ENCODE assay signal across 22 mouse cellular contexts in genomic region chr2:73071201-73071600, GRCm38 (mm10).
"Had no signal": no experiment of that assay in that cellular context is flagged by ENCODE, and none has a peak within 500 bp of the region (broad histone marks: within the 10 kb centered on the region; RNA-seq: fewer than 3 reads in every experiment).

No protein-coding gene starts in this region.

- H3K4me1 ChIP-seq: hindbrain, embryonic 15.5 days had no signal

- H3K36me3 ChIP-seq: heart, embryonic 10.5 days; heart, embryonic 13.5 days; heart, embryonic 15.5 days; hindbrain, embryonic 13.5 days; hindbrain, embryonic 15.5 days; kidney, embryonic 15.5 days; limb, embryonic 10.5 days; limb, embryonic 12.5 days; liver, embryonic 13.5 days; liver, embryonic 15.5 days had no signal

- H3K9me3 ChIP-seq: heart, embryonic 10.5 days; heart, embryonic 15.5 days; hindbrain, embryonic 13.5 days; hindbrain, embryonic 15.5 days; kidney, embryonic 15.5 days; limb, embryonic 10.5 days; limb, embryonic 12.5 days; liver, embryonic 13.5 days; liver, embryonic 15.5 days had no signal

- H3K27me3 ChIP-seq: hindbrain, embryonic 15.5 days; limb, embryonic 12.5 days had no signal

- DNase-seq: gastrocnemius, postnatal 14 days; heart, adult 18-20 months; heart, postnatal 14 days; heart, postnatal 36 days; kidney, adult 11 months; kidney, adult 9 months; kidney, postnatal 14 days; kidney, postnatal 36 days; layer of hippocampus, adult 9-11 months; layer of hippocampus, postnatal 36 days; liver; liver, embryonic 13.5 days; liver, postnatal 0 days had no signal

- H3K4me3 ChIP-seq: heart, embryonic 10.5 days; heart, embryonic 13.5 days; heart, embryonic 15.5 days; hindbrain, embryonic 13.5 days; hindbrain, embryonic 15.5 days; kidney, embryonic 15.5 days; limb, embryonic 10.5 days; limb, embryonic 12.5 days; liver, embryonic 13.5 days; liver, embryonic 15.5 days had no signal
